Mouse (Mus musculus): Measurements from ENCODE around the gene Zmym1. TPM values are rescaled to one million over a fixed set of nuclear protein-coding genes. Genes with fewer than 3 reads are reported as not detected.
"Not testable (repeated sequence)": the region's sequence is repeated elsewhere in the genome, so short reads cannot be mapped to it uniquely, and the experiment has no call there.

Gene Zmym1
- polyA plus RNA-seq, 1 experiment, result 0.77 TPM

- H3K27me3 ChIP-seq (replicated peaks), result peaks cover 14% of the 10 kb centered on the region
- H3K9me3 ChIP-seq, result no peaks in the 10 kb centered on the region
- peaks cover 13% of the 10 kb centered on the region for H3K4me1 ChIP-seq
- TF ChIP-seq GATA1 (IDR thresholded peaks at IDR 0.05; ENCODE audit: borderline replicate concordance, low read length), result no peak
- no peak for TF ChIP-seq FLI1 (IDR thresholded peaks at IDR 0.05; ENCODE audit: low read length)
- peak overlapping the region; percentile 71 for H3K4me3 ChIP-seq (replicated peaks)
- no peaks in the 10 kb centered on the region for H3K36me3 ChIP-seq (replicated peaks; ENCODE audit: low read length)
Observed at GRCm38 (mm10) chr4:127005113-127005936, 55.6 kb downstream of the Zmym1 start.

GRCm38 (mm10) chr4:127004384-127004783 lies 56.6 kb downstream of the Zmym1 start:
- peaks cover 17% of the 10 kb centered on the region for H3K27me3 ChIP-seq (replicated peaks)
- no peak overlapping the region for H3K4me3 ChIP-seq (replicated peaks)
- TF ChIP-seq GATA1 (IDR thresholded peaks at IDR 0.05; ENCODE audit: borderline replicate concordance, low read length) (no peak), FLI1 (IDR thresholded peaks at IDR 0.05; ENCODE audit: low read length) (no peak)
- H3K36me3 ChIP-seq (replicated peaks; ENCODE audit: low read length), result no peaks in the 10 kb centered on the region
- peaks cover 15% of the 10 kb centered on the region for H3K4me1 ChIP-seq
- no peaks in the 10 kb centered on the region for H3K9me3 ChIP-seq

DNA sequence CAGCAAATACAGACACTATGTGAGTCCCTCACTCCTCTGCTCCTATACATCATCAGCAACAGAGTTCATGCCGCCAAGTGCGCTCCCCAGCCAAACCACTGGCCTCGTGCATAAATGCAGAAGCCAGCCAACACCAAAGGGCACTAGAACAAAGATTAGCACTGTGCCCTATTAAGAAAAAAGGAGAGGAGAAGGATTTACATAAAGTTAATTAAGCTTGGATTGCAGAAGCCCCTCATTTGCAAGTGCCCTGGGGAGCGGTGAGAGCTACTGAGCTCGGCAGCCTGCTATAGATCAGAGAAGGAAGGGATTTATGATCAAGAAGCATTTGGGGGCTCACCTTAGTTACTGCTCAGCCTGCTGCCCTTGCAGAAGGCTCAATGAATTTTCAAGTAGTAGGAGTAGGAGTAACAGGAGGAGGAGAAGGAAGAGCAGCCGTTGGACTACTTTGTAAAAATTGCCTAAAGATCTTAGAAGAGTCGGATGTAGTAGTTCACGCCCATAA lies 60.3 kb downstream of the Zmym1 start:
- H3K4me3 ChIP-seq (replicated peaks), result no peak overlapping the region
- TF ChIP-seq GATA1 (IDR thresholded peaks at IDR 0.05; ENCODE audit: borderline replicate concordance, low read length) (no peak), FLI1 (IDR thresholded peaks at IDR 0.05; ENCODE audit: low read length) (no peak)
- peaks cover 21% of the 10 kb centered on the region for H3K27me3 ChIP-seq (replicated peaks)
- no peaks in the 10 kb centered on the region for H3K9me3 ChIP-seq
- H3K4me1 ChIP-seq, result peaks cover 24% of the 10 kb centered on the region
- no peaks in the 10 kb centered on the region for H3K36me3 ChIP-seq (replicated peaks; ENCODE audit: low read length)

DNA sequence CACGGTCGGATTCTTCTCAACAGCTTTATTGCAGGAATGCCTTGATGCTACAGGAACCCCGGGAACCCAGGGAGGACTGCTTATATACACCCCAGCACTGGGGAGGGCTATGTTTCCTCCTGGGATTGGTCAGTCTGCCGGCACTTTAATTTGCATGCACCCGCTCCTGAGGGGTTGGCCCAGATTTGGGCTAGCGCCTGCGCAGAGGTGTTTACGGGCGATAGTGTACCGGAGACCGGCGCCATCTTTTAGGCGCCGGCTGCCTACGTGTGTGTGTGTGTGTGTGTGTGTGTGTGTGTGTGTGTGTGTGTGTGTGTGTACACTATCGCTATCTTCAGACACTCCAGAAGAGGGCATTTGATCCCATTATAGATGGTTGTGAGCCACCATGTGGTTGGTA lies 61.6 kb downstream of the Zmym1 start:
- Histone ChIP-seq H3K4me1 (peaks cover 15% of the 10 kb centered on the region), H3K27me3 (replicated peaks) (peaks cover 14% of the 10 kb centered on the region)
- not testable (repeated sequence) for H3K9me3 ChIP-seq; H3K36me3 ChIP-seq (replicated peaks; ENCODE audit: low read length); H3K4me3 ChIP-seq (replicated peaks)

Other genes starting within 250 kb of the Zmym1 start
- 0.69 TPM in 1 of 2 replicates, not detected in the other for gene Zmym4, start 93.0 kb downstream of the Zmym1 start, polyA plus RNA-seq (2012; ENCODE audit: insufficient read depth, low replicate concordance)
- gene Sfpq, start 39.8 kb downstream of the Zmym1 start, polyA plus RNA-seq (2012; ENCODE audit: insufficient read depth, low replicate concordance), result 139 and 380 TPM in 2 replicates
- 0.09 and 0.84 TPM in 2 replicates for gene Zmym6, start 16.2 kb upstream of the Zmym1 start, polyA plus RNA-seq (2012; ENCODE audit: insufficient read depth, low replicate concordance)
- 2.2 TPM in 1 of 2 replicates, not detected in the other for gene Tmem35b, start 62.5 kb upstream of the Zmym1 start, polyA plus RNA-seq (2012; ENCODE audit: insufficient read depth, low replicate concordance)
- gene Dlgap3, start 108.1 kb upstream of the Zmym1 start, polyA plus RNA-seq (2012; ENCODE audit: insufficient read depth, low replicate concordance), result 0.07 and 2.0 TPM in 2 replicates
- 10.2 and 60.3 TPM in 2 replicates for gene Smim12, start 182.6 kb upstream of the Zmym1 start, polyA plus RNA-seq (2012; ENCODE audit: insufficient read depth, low replicate concordance)